Mouse (Mus musculus): ENCODE data around the gene Ddx39. TPM values are rescaled to one million over a fixed set of nuclear protein-coding genes. Genes with fewer than 3 reads are reported as not detected.

The Ddx39 gene
- polyA plus RNA-seq, 1 experiment from 2014 or later, result 114 TPM

DNA sequence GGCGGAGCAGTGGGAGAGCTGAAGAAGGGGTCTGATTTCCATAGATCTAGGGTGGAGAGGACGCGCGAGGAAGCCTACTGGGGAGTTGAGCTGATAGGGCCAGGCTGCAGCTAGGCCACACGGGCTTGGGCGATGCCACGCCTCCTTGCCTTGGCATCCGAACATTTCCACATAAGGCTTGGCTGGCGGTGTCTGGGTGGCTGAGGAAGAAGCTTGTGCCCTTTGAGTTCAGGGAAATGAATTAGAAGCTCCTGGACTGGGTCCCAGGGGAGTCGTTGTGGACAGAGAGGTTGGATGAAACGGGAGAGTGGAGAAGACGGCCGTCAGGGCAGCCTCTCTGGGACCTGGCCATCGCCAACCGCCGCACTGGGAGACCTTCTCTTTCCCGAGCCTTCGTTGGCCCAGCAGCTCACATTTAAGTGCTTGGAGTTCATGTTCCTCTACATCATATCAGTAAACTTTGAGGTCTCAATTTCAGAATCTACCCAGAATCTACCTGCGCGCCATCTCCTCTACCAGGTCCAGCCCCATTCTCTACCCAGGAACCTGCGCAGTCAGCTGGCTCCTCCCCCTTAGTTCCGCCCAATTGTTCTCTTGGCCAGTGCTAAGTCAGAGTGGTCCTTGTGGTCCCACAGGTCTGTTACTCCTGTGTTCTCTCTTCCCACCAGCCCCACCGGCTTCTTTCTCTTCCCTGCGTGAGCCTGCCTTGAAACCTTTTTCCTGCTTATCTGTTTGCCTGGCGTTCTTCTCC, 57.9 kb downstream of the Ddx39 start:
- H3K4me3 ChIP-seq (ENCODE audit: control insufficient read depth in 1 of 2, insufficient read depth in 1 of 2, low read depth in 1 of 2, low read length in 2 of 2), result peak overlapping the region; percentile 50 to 54
- H3K4me2 ChIP-seq (ENCODE audit: low read length), result peak overlapping the region; percentile 88
- no peaks in the 10 kb centered on the region for H3K36me3 ChIP-seq (ENCODE audit: control insufficient read depth, insufficient read depth, low read length)
- peaks cover 7 to 13% of the 10 kb centered on the region in 2 experiments; a peak in 3 of 4 replicates for H3K4me1 ChIP-seq (ENCODE audit: control insufficient read depth in 2 of 2, insufficient read depth in 2 of 2, low read length in 2 of 2)
- peak; percentile 52 for ATAC-seq (ENCODE audit: insufficient number of reproducible peaks, insufficient read depth, low FRiP score, low read depth)
- WGBS, result 3% methylated on average over 25 of the region's 25 CpGs
- peak overlapping the region; percentile 67 for H3K9ac ChIP-seq (ENCODE audit: low read length)
- H3K27ac ChIP-seq (replicated peaks in 1 of 2; ENCODE audit: control insufficient read depth in 1 of 2, insufficient read depth in 1 of 2, low read depth in 2 of 2, low read length in 2 of 2), result peak overlapping the region; percentile 9 to 44; a peak in 1 of 4 replicates
- H3K9me3 ChIP-seq (ENCODE audit: control insufficient read depth, low read length), result no peaks in the 10 kb centered on the region
- no peaks in the 10 kb centered on the region for H3K27me3 ChIP-seq (ENCODE audit: control insufficient read depth, insufficient read depth, low read length)

DNA sequence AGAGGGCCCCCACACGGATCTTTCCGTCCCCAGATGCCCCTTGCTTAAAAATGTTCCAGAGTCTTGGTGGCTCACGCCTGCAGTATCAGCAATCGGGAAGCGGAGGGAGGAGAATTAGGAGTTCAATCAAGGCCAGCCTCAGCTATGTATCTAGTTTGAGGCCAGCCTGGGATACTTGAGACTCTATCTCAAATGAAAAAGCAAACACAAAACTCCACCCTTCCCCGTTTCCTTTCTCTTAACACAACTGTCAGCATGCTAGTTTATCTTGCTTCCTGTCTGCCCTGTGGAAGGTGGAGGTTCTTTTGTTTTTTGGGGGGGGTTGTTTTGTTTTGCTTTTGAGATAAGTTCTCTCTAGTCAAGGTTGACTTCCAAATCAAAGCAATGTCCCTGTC, 58.5 kb downstream of the Ddx39 start:
- no peak for ATAC-seq (ENCODE audit: insufficient number of reproducible peaks, insufficient read depth, low FRiP score, low read depth)
- peaks cover 7 to 13% of the 10 kb centered on the region in 2 experiments; a peak in 3 of 4 replicates for H3K4me1 ChIP-seq (ENCODE audit: control insufficient read depth in 2 of 2, insufficient read depth in 2 of 2, low read length in 2 of 2)
- H3K9ac ChIP-seq (ENCODE audit: low read length), result peak overlapping the region; percentile 67
- no peaks in the 10 kb centered on the region for H3K9me3 ChIP-seq (ENCODE audit: control insufficient read depth, low read length)
- H3K27ac ChIP-seq (replicated peaks in 1 of 2; ENCODE audit: control insufficient read depth in 1 of 2, insufficient read depth in 1 of 2, low read depth in 2 of 2, low read length in 2 of 2), result peak overlapping the region in 1 of 2 experiments; percentile 44; a peak in 1 of 4 replicates
- H3K4me3 ChIP-seq (ENCODE audit: control insufficient read depth in 1 of 2, insufficient read depth in 1 of 2, low read depth in 1 of 2, low read length in 2 of 2), result peak overlapping the region; percentile 50 to 54
- 20% methylated on average over 6 of the region's 6 CpGs for WGBS
- no peaks in the 10 kb centered on the region for H3K36me3 ChIP-seq (ENCODE audit: control insufficient read depth, insufficient read depth, low read length)
- H3K4me2 ChIP-seq (ENCODE audit: low read length), result peak overlapping the region; percentile 88
- no peaks in the 10 kb centered on the region for H3K27me3 ChIP-seq (ENCODE audit: control insufficient read depth, insufficient read depth, low read length)

DNA sequence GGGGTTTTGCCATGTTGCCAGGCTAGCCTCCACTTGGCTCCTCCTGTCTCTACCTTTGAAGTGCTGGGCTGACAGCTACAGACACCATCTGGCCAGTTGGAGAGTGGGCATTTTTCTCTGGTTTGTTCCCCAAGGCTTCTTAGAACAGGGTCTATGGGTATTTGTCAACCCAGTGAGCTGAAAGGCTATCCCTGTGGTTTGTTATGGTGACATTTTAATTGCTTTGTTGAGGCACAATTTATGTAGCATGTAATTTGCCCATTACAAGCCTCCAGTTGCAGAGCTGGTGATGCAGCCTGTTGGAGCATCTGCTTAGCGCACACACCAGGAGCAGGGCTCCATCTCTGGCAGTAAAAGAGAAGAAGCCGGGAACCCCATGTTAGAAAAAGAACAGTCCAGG, 59.2 kb downstream of the Ddx39 start:
- WGBS, result 94% methylated on average over 2 of the region's 2 CpGs
- H3K36me3 ChIP-seq (ENCODE audit: control insufficient read depth, insufficient read depth, low read length), result no peaks in the 10 kb centered on the region
- H3K27me3 ChIP-seq (ENCODE audit: control insufficient read depth, insufficient read depth, low read length), result no peaks in the 10 kb centered on the region
- no peaks in the 10 kb centered on the region for H3K9me3 ChIP-seq (ENCODE audit: control insufficient read depth, low read length)
- H3K4me2 ChIP-seq (ENCODE audit: low read length), result no peak overlapping the region
- no peak overlapping the region for H3K27ac ChIP-seq (replicated peaks in 1 of 2; ENCODE audit: control insufficient read depth in 1 of 2, insufficient read depth in 1 of 2, low read depth in 2 of 2, low read length in 2 of 2)
- no peak for ATAC-seq (ENCODE audit: insufficient number of reproducible peaks, insufficient read depth, low FRiP score, low read depth)
- H3K4me3 ChIP-seq (ENCODE audit: control insufficient read depth in 1 of 2, insufficient read depth in 1 of 2, low read depth in 1 of 2, low read length in 2 of 2), result no peak overlapping the region
- H3K4me1 ChIP-seq (ENCODE audit: control insufficient read depth in 2 of 2, insufficient read depth in 2 of 2, low read length in 2 of 2), result peaks cover 6 to 13% of the 10 kb centered on the region in 2 experiments; a peak in 3 of 4 replicates
- no peak overlapping the region for H3K9ac ChIP-seq (ENCODE audit: low read length)

Small RNAs within 50 kb of the gene (microRNA-seq; reads per million reads assigned to microRNA genes)
- gene Mir1668, result not detected

Other genes starting within 250 kb of the Ddx39 start
- gene Olfr370, start 179.4 kb upstream of the Ddx39 start, polyA plus RNA-seq (2014; fragmentation: Nextera tagmentation; extraction: Ambion mirVana), result not detected in 2 replicates
- gene Ndufb7, start 148.5 kb upstream of the Ddx39 start, polyA plus RNA-seq (2014; fragmentation: Nextera tagmentation; extraction: Ambion mirVana), result 717 and 718 TPM in 2 replicates
- 461 and 507 TPM in 2 replicates for gene Tecr, start 107.2 kb upstream of the Ddx39 start, polyA plus RNA-seq (2014; fragmentation: Nextera tagmentation; extraction: Ambion mirVana)
- 37.0 and 38.2 TPM in 2 replicates for gene Dnajb1, start 107.0 kb upstream of the Ddx39 start, polyA plus RNA-seq (2014; fragmentation: Nextera tagmentation; extraction: Ambion mirVana)
- 133 and 139 TPM in 2 replicates for gene Gipc1, start 62.5 kb upstream of the Ddx39 start, polyA plus RNA-seq (2014; fragmentation: Nextera tagmentation; extraction: Ambion mirVana)
- gene Ptger1, start 48.5 kb upstream of the Ddx39 start, polyA plus RNA-seq (2014; fragmentation: Nextera tagmentation; extraction: Ambion mirVana), result 0.42 and 0.58 TPM in 2 replicates
- 19.5 and 22.7 TPM in 2 replicates for gene Pkn1, start 16.0 kb upstream of the Ddx39 start, polyA plus RNA-seq (2014; fragmentation: Nextera tagmentation; extraction: Ambion mirVana)
- 35.6 and 35.9 TPM in 2 replicates for gene Adgre5, start 26.1 kb downstream of the Ddx39 start, polyA plus RNA-seq (2014; fragmentation: Nextera tagmentation; extraction: Ambion mirVana)
- 10.4 and 13.0 TPM in 2 replicates for gene Adgrl1, start 184.9 kb downstream of the Ddx39 start, polyA plus RNA-seq (2014; fragmentation: Nextera tagmentation; extraction: Ambion mirVana)
- 0.51 and 0.66 TPM in 2 replicates for gene Gm10644, start 240.0 kb downstream of the Ddx39 start, polyA plus RNA-seq (2014; fragmentation: Nextera tagmentation; extraction: Ambion mirVana)
- gene Asf1b, start 240.3 kb downstream of the Ddx39 start, polyA plus RNA-seq (2014; fragmentation: Nextera tagmentation; extraction: Ambion mirVana), result 57.2 and 60.7 TPM in 2 replicates